Mouse (Mus musculus): ENCODE results near the gene Gm49396. TPM values are rescaled to one million over a fixed set of nuclear protein-coding genes. Genes with fewer than 3 reads are reported as not detected.

The Gm49396 gene
- polyA plus RNA-seq, 1 experiment: 1.9 TPM

GRCm38 (mm10) chr7:30553810-30554584, 9.1 kb upstream of the Gm49396 start:
- peaks cover 3% of the 10 kb centered on the region for H3K4me1 ChIP-seq (ENCODE audit: control insufficient read depth, insufficient read depth, low read length)
- H3K9me3 ChIP-seq (replicated peaks; ENCODE audit: control insufficient read depth, insufficient read depth, low read length, poor library complexity, severe bottlenecking): no peaks in the 10 kb centered on the region
- H3K27me3 ChIP-seq (ENCODE audit: control insufficient read depth, insufficient read depth, low read length, poor library complexity, severe bottlenecking): no peaks in the 10 kb centered on the region
- no peak overlapping the region for H3K27ac ChIP-seq (ENCODE audit: insufficient read depth, low read length)
- H3K36me3 ChIP-seq (ENCODE audit: control insufficient read depth, insufficient read depth, low read length, poor library complexity, severe bottlenecking): peaks cover 16% of the 10 kb centered on the region
- no peak overlapping the region for H3K4me3 ChIP-seq (ENCODE audit: low read depth, low read length)
- H3K9ac ChIP-seq (ENCODE audit: low read depth, poor library complexity, severe bottlenecking): peak overlapping the region; percentile 82; the same call in 1 of the 2 replicates
- TF ChIP-seq POLR2A (IDR thresholded peaks at IDR 0.05; ENCODE audit: insufficient read depth, low read length): no peak

- peaks cover 3% of the 10 kb centered on the region for H3K4me1 ChIP-seq (ENCODE audit: control insufficient read depth, insufficient read depth, low read length)
- peaks cover 16% of the 10 kb centered on the region for H3K36me3 ChIP-seq (ENCODE audit: control insufficient read depth, insufficient read depth, low read length, poor library complexity, severe bottlenecking)
- no peaks in the 10 kb centered on the region for H3K9me3 ChIP-seq (replicated peaks; ENCODE audit: control insufficient read depth, insufficient read depth, low read length, poor library complexity, severe bottlenecking)
- TF ChIP-seq CTCF (IDR thresholded peaks at IDR 0.05; ENCODE audit: low read depth, low read length) (peak; percentile 14), EP300 (IDR thresholded peaks at IDR 0.05; ENCODE audit: insufficient read depth, low read depth, low read length) (no peak)
- H3K27me3 ChIP-seq (ENCODE audit: control insufficient read depth, insufficient read depth, low read length, poor library complexity, severe bottlenecking): no peaks in the 10 kb centered on the region
- no peak overlapping the region for H3K9ac ChIP-seq (ENCODE audit: low read depth, poor library complexity, severe bottlenecking)
- no peak overlapping the region for H3K4me3 ChIP-seq (ENCODE audit: low read depth, low read length)
- H3K27ac ChIP-seq (ENCODE audit: insufficient read depth, low read length): no peak overlapping the region
These were observed 6.1 kb upstream of the Gm49396 start for GRCm38 (mm10) chr7:30556894-30557536.

- H3K9me3 ChIP-seq (replicated peaks; ENCODE audit: control insufficient read depth, insufficient read depth, low read length, poor library complexity, severe bottlenecking): no peaks in the 10 kb centered on the region
- 0 out of 2 replicates have a peak overlapping the region, but pooled peaks have one; percentile 74 for H3K9ac ChIP-seq (ENCODE audit: low read depth, poor library complexity, severe bottlenecking)
- no peaks in the 10 kb centered on the region for H3K27me3 ChIP-seq (ENCODE audit: control insufficient read depth, insufficient read depth, low read length, poor library complexity, severe bottlenecking)
- no peak overlapping the region for H3K27ac ChIP-seq (ENCODE audit: insufficient read depth, low read length)
- TF ChIP-seq EP300 (IDR thresholded peaks at IDR 0.05; ENCODE audit: insufficient read depth, low read depth, low read length): no peak
- TF ChIP-seq CTCF (IDR thresholded peaks at IDR 0.05; ENCODE audit: low read depth, low read length): no peak
- TF ChIP-seq POLR2A (IDR thresholded peaks at IDR 0.05; ENCODE audit: insufficient read depth, low read length): no peak
- peaks cover 3% of the 10 kb centered on the region for H3K4me1 ChIP-seq (ENCODE audit: control insufficient read depth, insufficient read depth, low read length)
- peaks cover 16% of the 10 kb centered on the region for H3K36me3 ChIP-seq (ENCODE audit: control insufficient read depth, insufficient read depth, low read length, poor library complexity, severe bottlenecking)
- no peak overlapping the region for H3K4me3 ChIP-seq (ENCODE audit: low read depth, low read length)
These were observed 5.1 kb upstream of the Gm49396 start for GRCm38 (mm10) chr7:30557901-30558514.

DNA sequence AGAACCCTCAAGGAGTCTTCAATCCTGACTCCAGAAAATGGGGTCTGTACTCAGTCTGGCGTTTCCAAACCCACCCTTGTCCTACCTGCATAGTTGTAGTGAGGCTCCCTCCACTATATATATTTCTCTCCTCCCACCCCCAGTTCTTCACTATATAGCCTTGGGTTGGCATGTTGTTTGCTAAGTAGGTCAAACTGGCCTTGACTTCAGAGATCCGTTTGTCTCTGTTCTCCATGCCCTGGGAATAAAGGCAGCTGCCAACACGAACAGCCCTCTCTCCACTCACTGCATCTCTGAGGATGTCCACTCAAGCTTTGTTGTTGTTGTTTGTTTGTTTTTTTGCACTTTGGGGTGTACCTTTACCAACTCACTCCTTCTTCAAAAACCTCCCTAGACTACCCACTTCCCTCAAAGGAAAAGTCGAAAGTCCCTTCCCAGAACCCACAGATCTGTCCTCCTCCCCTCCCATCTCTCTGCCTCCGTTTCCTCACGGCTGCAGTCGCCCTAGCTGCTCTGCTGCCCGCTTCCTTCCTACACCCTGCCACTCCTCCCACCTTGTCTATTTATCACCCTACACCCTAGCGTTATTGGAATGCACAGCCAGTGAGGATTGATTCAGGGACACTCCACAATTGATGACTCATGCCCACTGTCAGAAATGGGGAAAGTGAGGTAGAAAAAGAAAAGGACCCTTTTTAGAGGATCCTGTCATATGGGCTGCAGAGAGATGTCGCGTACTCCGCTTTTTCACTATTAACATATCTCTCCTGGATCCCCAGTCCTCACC, 4.3 kb upstream of the Gm49396 start:
- Histone ChIP-seq H3K36me3 (ENCODE audit: control insufficient read depth, insufficient read depth, low read length, poor library complexity, severe bottlenecking) (peaks cover 16% of the 10 kb centered on the region), H3K27ac (ENCODE audit: insufficient read depth, low read length) (peak overlapping the region; percentile 13; the same call in 1 of the 2 replicates), H3K4me3 (ENCODE audit: low read depth, low read length) (peak overlapping the region; percentile 93), H3K27me3 (ENCODE audit: control insufficient read depth, insufficient read depth, low read length, poor library complexity, severe bottlenecking) (no peaks in the 10 kb centered on the region), H3K9ac (ENCODE audit: low read depth, poor library complexity, severe bottlenecking) (peak overlapping the region; percentile 74), H3K9me3 (replicated peaks; ENCODE audit: control insufficient read depth, insufficient read depth, low read length, poor library complexity, severe bottlenecking) (no peaks in the 10 kb centered on the region), H3K4me1 (ENCODE audit: control insufficient read depth, insufficient read depth, low read length) (peaks cover 3% of the 10 kb centered on the region)
- TF ChIP-seq POLR2A (IDR thresholded peaks at IDR 0.05; ENCODE audit: insufficient read depth, low read length) (no peak), EP300 (IDR thresholded peaks at IDR 0.05; ENCODE audit: insufficient read depth, low read depth, low read length) (no peak), CTCF (IDR thresholded peaks at IDR 0.05; ENCODE audit: low read depth, low read length) (no peak)

DNA sequence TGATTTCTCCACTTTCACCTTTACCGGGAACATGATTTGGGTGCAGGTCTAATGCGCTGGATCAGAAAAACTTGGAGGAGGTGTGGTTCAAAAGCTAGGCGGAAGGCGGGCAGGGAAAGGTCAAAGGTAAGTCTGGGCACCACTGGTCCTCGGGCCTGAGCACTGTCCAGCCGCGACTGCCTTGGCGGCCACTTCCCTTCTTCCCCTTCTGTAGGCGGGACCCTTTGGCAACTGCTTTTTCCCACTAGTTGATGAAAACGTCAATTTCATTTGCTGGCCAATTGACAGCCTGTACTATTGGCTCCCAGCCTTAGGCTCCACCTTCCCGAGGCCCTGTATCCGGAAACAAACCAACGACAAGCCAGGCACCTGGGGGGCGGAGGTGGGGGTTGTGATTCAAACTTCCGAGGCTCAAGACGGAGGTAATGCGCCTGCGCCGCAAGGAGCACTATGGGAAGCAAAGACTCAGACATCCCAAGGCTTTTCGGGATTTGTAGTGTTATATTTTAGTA, 3.6 kb upstream of the Gm49396 start, which contains the start of gene Lin37:
TSS of gene Lin37 (minus strand) at position 396 of the 512 bp plus-strand sequence.
- peak within 1 kb of the TSS; percentile 13; the same call in 1 of the 2 replicates for H3K27ac ChIP-seq (ENCODE audit: insufficient read depth, low read length)

More for the DNA sequence above, 3.6 kb upstream of the Gm49396 start, which contains the start of gene Lin37:
- Histone ChIP-seq H3K9ac (ENCODE audit: low read depth, poor library complexity, severe bottlenecking) (peak within 1 kb of the TSS; percentile 74), H3K27me3 (ENCODE audit: control insufficient read depth, insufficient read depth, low read length, poor library complexity, severe bottlenecking) (no peaks in the 10 kb centered on the region), H3K36me3 (ENCODE audit: control insufficient read depth, insufficient read depth, low read length, poor library complexity, severe bottlenecking) (peaks cover 16% of the 10 kb centered on the region), H3K4me1 (ENCODE audit: control insufficient read depth, insufficient read depth, low read length) (peaks cover 3% of the 10 kb centered on the region), H3K4me3 (ENCODE audit: low read depth, low read length) (peak within 1 kb of the TSS; percentile 93), H3K9me3 (replicated peaks; ENCODE audit: control insufficient read depth, insufficient read depth, low read length, poor library complexity, severe bottlenecking) (no peaks in the 10 kb centered on the region)
- no peak for TF ChIP-seq EP300 (IDR thresholded peaks at IDR 0.05; ENCODE audit: insufficient read depth, low read depth, low read length)
- TF ChIP-seq POLR2A (IDR thresholded peaks at IDR 0.05; ENCODE audit: insufficient read depth, low read length): peak; percentile 27
- no peak for TF ChIP-seq CTCF (IDR thresholded peaks at IDR 0.05; ENCODE audit: low read depth, low read length)

All from ES-Bruce4 (cell line).